Mouse (Mus musculus) neural tube, postnatal 0 days (tissue): ENCODE measurements around the gene Vmn1r86. TPM values are rescaled to one million over a fixed set of nuclear protein-coding genes. Genes with fewer than 3 reads are reported as not detected.

Experiments used
- polyA plus RNA-seq: library from polyadenylated mRNA; unstranded; fragments of >200 nt; fragmentation: Nextera tagmentation; extraction: Ambion mirVana; gene quantifications from 2 replicates; pipeline ENCODE4 v1.2.1, GENCODE M21; 2015

The Vmn1r86 gene
- polyA plus RNA-seq: not detected in 2 replicates

GRCm38 (mm10) chr7:13119817-13120216, at the start of gene Vmn1r86:
Vmn1r86 (minus strand) TSS chr7:13119917.

GRCm38 (mm10) chr7:13159268-13159667, 39.6 kb upstream of the Vmn1r86 start, which contains the start of gene Vmn1r88:
Vmn1r88 (plus strand) TSS chr7:13159568.

GRCm38 (mm10) chr7:13140057-13140456, 20.3 kb upstream of the Vmn1r86 start, which contains the start of gene Vmn1r87:
Vmn1r87 (minus strand) TSS chr7:13140157.

GRCm38 (mm10) chr7:13095073-13095472, 24.6 kb downstream of the Vmn1r86 start, which contains the start of gene Vmn1r85:
Vmn1r85 (minus strand) TSS chr7:13095173.

GRCm38 (mm10) chr7:13054287-13055010, 65.3 kb downstream of the Vmn1r86 start, which contains the start of gene Mzf1:
Mzf1 (minus strand) TSS chr7:13054764.

Other genes with a start within 250 kb of the Vmn1r86 start
- gene Zfp128, start 238.7 kb downstream of the Vmn1r86 start, polyA plus RNA-seq: 4.5 and 5.1 TPM in 2 replicates
- 6.8 TPM in 2 replicates for gene Zscan22, start 222.1 kb downstream of the Vmn1r86 start, polyA plus RNA-seq
- gene Rps5, start 197.6 kb downstream of the Vmn1r86 start, polyA plus RNA-seq: 620 and 632 TPM in 2 replicates
- gene Rnf225, start 192.5 kb downstream of the Vmn1r86 start, polyA plus RNA-seq: 1.0 and 1.6 TPM in 2 replicates
- 10.5 and 12.2 TPM in 2 replicates for gene Zfp324, start 154.1 kb downstream of the Vmn1r86 start, polyA plus RNA-seq
- gene Zfp446, start 142.1 kb downstream of the Vmn1r86 start, polyA plus RNA-seq: 6.8 and 7.0 TPM in 2 replicates
- 0.17 and 0.32 TPM in 2 replicates for gene Slc27a5, start 121.7 kb downstream of the Vmn1r86 start, polyA plus RNA-seq
- gene Trim28, start 120.8 kb downstream of the Vmn1r86 start, polyA plus RNA-seq: 179 and 196 TPM in 2 replicates
- gene Zbtb45, start 109.9 kb downstream of the Vmn1r86 start, polyA plus RNA-seq: 28.3 and 32.5 TPM in 2 replicates
- gene Chmp2a, start 85.1 kb downstream of the Vmn1r86 start, polyA plus RNA-seq: 180 and 183 TPM in 2 replicates
- 188 and 191 TPM in 2 replicates for gene Ube2m, start 81.6 kb downstream of the Vmn1r86 start, polyA plus RNA-seq
- gene Mzf1, start 65.2 kb downstream of the Vmn1r86 start, polyA plus RNA-seq: 8.7 and 10.4 TPM in 2 replicates
- gene Vmn1r85, start 24.7 kb downstream of the Vmn1r86 start, polyA plus RNA-seq: 0.30 and 0.38 TPM in 2 replicates
- not detected in 2 replicates for gene Vmn1r87, start 20.2 kb upstream of the Vmn1r86 start, polyA plus RNA-seq
- not detected in 2 replicates for gene Vmn1r88, start 39.7 kb upstream of the Vmn1r86 start, polyA plus RNA-seq
- gene Vmn1r89, start 93.1 kb upstream of the Vmn1r86 start, polyA plus RNA-seq: not detected in 2 replicates
- 33.7 and 37.7 TPM in 2 replicates for gene Lig1, start 157.4 kb upstream of the Vmn1r86 start, polyA plus RNA-seq
- 5.1 and 6.0 TPM in 2 replicates for gene Zswim9, start 158.8 kb upstream of the Vmn1r86 start, polyA plus RNA-seq
- gene Pla2g4c, start 204.7 kb upstream of the Vmn1r86 start, polyA plus RNA-seq: 0.25 and 0.31 TPM in 2 replicates